Mouse (Mus musculus) liver, adult 2 months (tissue): Measurements from ENCODE around the gene Fbxl17.

Source experiments
- CTCF ChIP-seq: fragments of 200-500 bp; IDR thresholded peaks from 2 replicates; pipeline ENCODE4 v1.5.1; 2011; ENCODE audit warnings: low read depth, low read length, control low read depth
- POLR2A ChIP-seq: fragments of 200-500 bp; IDR thresholded peaks from 2 replicates; pipeline ENCODE4 v1.6.1; 2011; ENCODE audit warnings: low read length, control low read depth; ENCODE audit not compliant: insufficient read depth; ENCODE audit errors: extremely low read depth

GRCm38 (mm10) chr17:63312804-63313203 lies 187.0 kb downstream of the Fbxl17 start:
- no peak for TF ChIP-seq POLR2A
- no peak for TF ChIP-seq CTCF
